Mouse (Mus musculus): ENCODE data around the gene Nrp1. TPM values are rescaled to one million over a fixed set of nuclear protein-coding genes. Genes with fewer than 3 reads are reported as not detected.

Gene Nrp1
- polyA plus RNA-seq, 1 experiment: 1.1 TPM

GRCm38 (mm10) chr8:128508723-128509122 is 150.3 kb downstream of the Nrp1 start:
- no peak for TF ChIP-seq FLI1 (IDR thresholded peaks at IDR 0.05; ENCODE audit: low read length)
- no peak for TF ChIP-seq GATA1 (IDR thresholded peaks at IDR 0.05; ENCODE audit: borderline replicate concordance, low read length)
- Histone ChIP-seq H3K27me3 (replicated peaks) (no peaks in the 10 kb centered on the region), H3K4me3 (replicated peaks) (no peak overlapping the region), H3K36me3 (replicated peaks; ENCODE audit: low read length) (no peaks in the 10 kb centered on the region), H3K9me3 (no peaks in the 10 kb centered on the region), H3K4me1 (peaks cover 4% of the 10 kb centered on the region; the same call in 1 of the 2 replicates)

GRCm38 (mm10) chr8:128511021-128511420 is 152.6 kb downstream of the Nrp1 start:
- Histone ChIP-seq H3K9me3 (0 out of 2 replicates have a peak, but pooled peaks cover 3% of the 10 kb centered on the region), H3K4me3 (replicated peaks) (no peak overlapping the region), H3K4me1 (peaks cover under 1% of the 10 kb centered on the region; the same call in 1 of the 2 replicates), H3K27me3 (replicated peaks) (no peaks in the 10 kb centered on the region), H3K36me3 (replicated peaks; ENCODE audit: low read length) (no peaks in the 10 kb centered on the region)
- TF ChIP-seq GATA1 (IDR thresholded peaks at IDR 0.05; ENCODE audit: borderline replicate concordance, low read length): no peak
- TF ChIP-seq FLI1 (IDR thresholded peaks at IDR 0.05; ENCODE audit: low read length): no peak

GRCm38 (mm10) chr8:128511732-128512131 is 153.3 kb downstream of the Nrp1 start:
- Histone ChIP-seq H3K9me3 (0 out of 2 replicates have a peak, but pooled peaks cover 3% of the 10 kb centered on the region), H3K27me3 (replicated peaks) (peaks cover under 1% of the 10 kb centered on the region), H3K4me1 (no peaks in the 10 kb centered on the region), H3K4me3 (replicated peaks) (no peak overlapping the region), H3K36me3 (replicated peaks; ENCODE audit: low read length) (no peaks in the 10 kb centered on the region)
- TF ChIP-seq FLI1 (IDR thresholded peaks at IDR 0.05; ENCODE audit: low read length): no peak
- TF ChIP-seq GATA1 (IDR thresholded peaks at IDR 0.05; ENCODE audit: borderline replicate concordance, low read length): no peak

GRCm38 (mm10) chr8:128516846-128517446 is 158.5 kb downstream of the Nrp1 start:
- TF ChIP-seq GATA1 (IDR thresholded peaks at IDR 0.05; ENCODE audit: borderline replicate concordance, low read length) (no peak), FLI1 (IDR thresholded peaks at IDR 0.05; ENCODE audit: low read length) (no peak)
- Histone ChIP-seq H3K4me1 (no peaks in the 10 kb centered on the region; the same call in 1 of the 2 replicates), H3K27me3 (replicated peaks) (peaks cover 3% of the 10 kb centered on the region)

GRCm38 (mm10) chr8:128517546-128518102 is 159.2 kb downstream of the Nrp1 start:
- no peak overlapping the region for H3K4me3 ChIP-seq (replicated peaks)
- H3K36me3 ChIP-seq (replicated peaks; ENCODE audit: low read length): no peaks in the 10 kb centered on the region
- no peaks in the 10 kb centered on the region; the same call in 1 of the 2 replicates for H3K4me1 ChIP-seq
- TF ChIP-seq FLI1 (IDR thresholded peaks at IDR 0.05; ENCODE audit: low read length) (no peak), GATA1 (IDR thresholded peaks at IDR 0.05; ENCODE audit: borderline replicate concordance, low read length) (no peak)
- H3K27me3 ChIP-seq (replicated peaks): peaks cover 5% of the 10 kb centered on the region
- H3K9me3 ChIP-seq: 0 out of 2 replicates have a peak, but pooled peaks cover 3% of the 10 kb centered on the region

More at GRCm38 (mm10) chr8:128516846-128517446, 158.5 kb downstream of the Nrp1 start:
- H3K9me3 ChIP-seq: 0 out of 2 replicates have a peak, but pooled peaks cover 3% of the 10 kb centered on the region
- no peaks in the 10 kb centered on the region for H3K36me3 ChIP-seq (replicated peaks; ENCODE audit: low read length)
- H3K4me3 ChIP-seq (replicated peaks): no peak overlapping the region

GRCm38 (mm10) chr8:128519366-128519765 is 161.0 kb downstream of the Nrp1 start:
- peaks cover 5% of the 10 kb centered on the region for H3K27me3 ChIP-seq (replicated peaks)
- H3K9me3 ChIP-seq: 0 out of 2 replicates have a peak, but pooled peaks cover 3% of the 10 kb centered on the region
- no peak overlapping the region for H3K4me3 ChIP-seq (replicated peaks)
- no peak for TF ChIP-seq GATA1 (IDR thresholded peaks at IDR 0.05; ENCODE audit: borderline replicate concordance, low read length)
- TF ChIP-seq FLI1 (IDR thresholded peaks at IDR 0.05; ENCODE audit: low read length): no peak
- no peaks in the 10 kb centered on the region; the same call in 1 of the 2 replicates for H3K4me1 ChIP-seq
- no peaks in the 10 kb centered on the region for H3K36me3 ChIP-seq (replicated peaks; ENCODE audit: low read length)

GRCm38 (mm10) chr8:128523825-128524224 is 165.4 kb downstream of the Nrp1 start:
- Histone ChIP-seq H3K9me3 (no peaks in the 10 kb centered on the region), H3K36me3 (replicated peaks; ENCODE audit: low read length) (no peaks in the 10 kb centered on the region), H3K27me3 (replicated peaks) (peaks cover 2% of the 10 kb centered on the region), H3K4me3 (replicated peaks) (no peak overlapping the region), H3K4me1 (no peaks in the 10 kb centered on the region)
- TF ChIP-seq GATA1 (IDR thresholded peaks at IDR 0.05; ENCODE audit: borderline replicate concordance, low read length): no peak
- TF ChIP-seq FLI1 (IDR thresholded peaks at IDR 0.05; ENCODE audit: low read length): no peak

GRCm38 (mm10) chr8:128525912-128526311 is 167.5 kb downstream of the Nrp1 start:
- Histone ChIP-seq H3K9me3 (no peaks in the 10 kb centered on the region), H3K4me1 (no peaks in the 10 kb centered on the region), H3K27me3 (replicated peaks) (peaks cover 7% of the 10 kb centered on the region), H3K36me3 (replicated peaks; ENCODE audit: low read length) (no peaks in the 10 kb centered on the region), H3K4me3 (replicated peaks) (no peak overlapping the region)
- no peak for TF ChIP-seq GATA1 (IDR thresholded peaks at IDR 0.05; ENCODE audit: borderline replicate concordance, low read length)
- no peak for TF ChIP-seq FLI1 (IDR thresholded peaks at IDR 0.05; ENCODE audit: low read length)

- TF ChIP-seq FLI1 (IDR thresholded peaks at IDR 0.05; ENCODE audit: low read length) (no peak), GATA1 (IDR thresholded peaks at IDR 0.05; ENCODE audit: borderline replicate concordance, low read length) (no peak)
- no peaks in the 10 kb centered on the region for H3K4me1 ChIP-seq
- no peak overlapping the region for H3K4me3 ChIP-seq (replicated peaks)
- peaks cover 12% of the 10 kb centered on the region for H3K27me3 ChIP-seq (replicated peaks)
- no peaks in the 10 kb centered on the region for H3K36me3 ChIP-seq (replicated peaks; ENCODE audit: low read length)
- no peaks in the 10 kb centered on the region for H3K9me3 ChIP-seq
Observed at GRCm38 (mm10) chr8:128528591-128529383, 170.4 kb downstream of the Nrp1 start.

Measured in megakaryocyte, embryonic 14.5 days (primary cell).